Mouse (Mus musculus) bone marrow macrophage, adult 2 months (primary cell): Measurements from ENCODE around the gene Pld1. TPM values are rescaled to one million over a fixed set of nuclear protein-coding genes. Genes with fewer than 3 reads are reported as not detected.
"Not testable (repeated sequence)": the region's sequence is repeated elsewhere in the genome, so short reads cannot be mapped to it uniquely, and the experiment has no call there.

Experiments
- H3K27ac ChIP-seq: 2 replicates; pipeline ENCODE4 v1.5.1; 2012; ENCODE audit warnings: low read depth, low read length; ENCODE audit not compliant: insufficient read depth
- H3K4me1 ChIP-seq: 2 replicates; pipeline ENCODE4 v1.6.1; 2012; ENCODE audit warnings: low read length; ENCODE audit not compliant: control insufficient read depth, insufficient read depth
- H3K4me3 ChIP-seq: 2 replicates; pipeline ENCODE4 v1.5.1; 2012; ENCODE audit warnings: mild to moderate bottlenecking, low read length, moderate library complexity; ENCODE audit not compliant: insufficient read depth
- CTCF ChIP-seq: IDR thresholded peaks from 2 replicates; pipeline ENCODE4 v1.5.1; 2012; ENCODE audit warnings: low read depth, mild to moderate bottlenecking, low read length, moderate library complexity
- POLR2A ChIP-seq: IDR thresholded peaks from 2 replicates; pipeline ENCODE4 v1.6.1; 2012; ENCODE audit warnings: mild to moderate bottlenecking, low read depth, low read length, borderline replicate concordance
- polyA plus RNA-seq: library from polyadenylated mRNA; stranded (reverse); fragments of >200 nt; gene quantifications from 2 replicates; pipeline ENCODE4 v1.2.4, GENCODE M21; 2012; ENCODE audit not compliant: missing spikeins, insufficient read depth, insufficient read length

Pld1 gene
- polyA plus RNA-seq, 1 experiment, result 16.2 TPM

DNA sequence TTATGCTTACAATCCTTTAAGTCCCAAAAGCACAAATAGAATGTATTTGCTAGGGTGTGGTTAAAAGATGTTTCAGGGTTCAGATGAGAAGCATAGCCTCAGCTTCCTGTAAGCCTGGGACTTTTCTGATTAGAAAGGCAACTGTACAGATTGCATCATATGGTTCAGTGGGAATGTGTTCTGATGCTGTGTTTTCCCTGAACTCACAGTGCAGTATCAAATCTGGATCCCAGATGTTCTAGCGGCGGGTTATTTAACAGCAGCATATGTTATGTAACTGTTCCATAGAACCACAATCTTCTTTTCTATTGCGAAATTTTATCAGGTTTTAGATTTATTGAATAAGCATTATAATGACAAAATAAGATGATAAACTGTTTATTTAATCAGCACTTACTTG, 3.1 kb downstream of the Pld1 start:
- no peak for TF ChIP-seq CTCF
- no peak for TF ChIP-seq POLR2A
- Histone ChIP-seq H3K27ac (no peak overlapping the region), H3K4me3 (no peak overlapping the region), H3K4me1 (peaks cover 20% of the 10 kb centered on the region)

DNA sequence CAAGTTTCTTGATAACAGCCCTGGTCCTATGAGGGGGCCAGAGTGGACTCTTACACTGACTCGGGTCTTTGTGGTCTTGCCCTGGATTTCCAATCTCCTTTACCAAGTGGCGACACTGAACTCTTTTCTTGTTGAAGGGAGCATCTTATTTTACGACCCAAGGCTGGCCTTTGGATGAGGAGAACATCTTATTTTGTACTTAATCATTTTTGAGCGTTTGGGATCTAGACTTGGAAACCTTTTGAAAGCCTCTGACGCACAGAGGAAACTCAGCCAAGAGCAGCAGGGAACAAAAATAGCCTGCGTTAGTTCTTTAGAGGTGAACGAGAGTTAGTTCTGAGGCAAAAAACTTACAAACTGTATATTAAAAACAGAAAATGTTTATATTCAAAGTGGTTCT, 4.5 kb downstream of the Pld1 start:
- H3K4me3 ChIP-seq, result no peak overlapping the region

GRCm38 (mm10) chr3:27945397-27945796, 6.9 kb downstream of the Pld1 start:
- H3K4me3 ChIP-seq, H3K27ac ChIP-seq, H3K4me1 ChIP-seq: not testable (repeated sequence)

More for the DNA sequence above, 4.5 kb downstream of the Pld1 start:
- Histone ChIP-seq H3K4me1 (peaks cover 9% of the 10 kb centered on the region), H3K27ac (no peak overlapping the region)
- TF ChIP-seq CTCF, result no peak
- TF ChIP-seq POLR2A, result no peak

DNA sequence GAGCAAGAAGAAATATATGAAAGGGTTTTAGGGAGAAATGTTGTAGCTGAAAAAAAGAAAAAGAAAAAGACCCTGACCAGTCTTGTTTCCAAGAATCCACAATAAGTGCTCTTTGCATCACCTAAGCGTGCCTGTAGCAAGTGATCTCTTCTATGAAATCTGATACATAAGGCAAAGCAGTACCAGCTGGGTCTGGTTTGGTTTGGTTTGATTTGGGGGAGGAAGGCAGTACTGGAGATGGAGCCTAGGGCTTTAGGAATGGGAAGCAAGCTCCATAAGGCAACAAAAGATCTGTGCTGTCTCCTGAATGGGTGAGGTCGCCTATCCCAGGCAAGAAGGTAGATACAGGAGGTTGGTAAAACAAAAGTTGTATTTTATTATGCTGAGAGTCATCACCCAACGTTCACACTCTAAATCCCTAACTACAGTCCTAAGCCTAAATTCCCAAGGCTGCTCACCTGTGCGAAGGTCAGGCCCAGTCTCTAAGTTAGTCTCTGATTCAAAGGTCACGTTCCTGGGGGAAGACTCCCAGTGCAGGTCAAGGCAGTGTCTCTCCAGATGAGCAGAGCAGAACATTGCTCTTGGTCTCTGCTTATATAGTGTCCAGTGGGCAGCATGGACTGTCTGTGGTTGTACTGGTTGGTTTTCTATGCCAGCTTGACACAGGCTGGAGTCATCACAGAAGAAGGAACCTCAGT, 10.8 kb downstream of the Pld1 start:
- no peak overlapping the region for H3K4me3 ChIP-seq
- TF ChIP-seq POLR2A, result no peak
- no peak for TF ChIP-seq CTCF
- no peak overlapping the region for H3K27ac ChIP-seq
- no peaks in the 10 kb centered on the region for H3K4me1 ChIP-seq

GRCm38 (mm10) chr3:27949873-27950250, 11.4 kb downstream of the Pld1 start:
- H3K4me3 ChIP-seq, result no peak overlapping the region
- no peak for TF ChIP-seq POLR2A
- TF ChIP-seq CTCF, result no peak
- H3K27ac ChIP-seq, result no peak overlapping the region
- H3K4me1 ChIP-seq, result no peaks in the 10 kb centered on the region

DNA sequence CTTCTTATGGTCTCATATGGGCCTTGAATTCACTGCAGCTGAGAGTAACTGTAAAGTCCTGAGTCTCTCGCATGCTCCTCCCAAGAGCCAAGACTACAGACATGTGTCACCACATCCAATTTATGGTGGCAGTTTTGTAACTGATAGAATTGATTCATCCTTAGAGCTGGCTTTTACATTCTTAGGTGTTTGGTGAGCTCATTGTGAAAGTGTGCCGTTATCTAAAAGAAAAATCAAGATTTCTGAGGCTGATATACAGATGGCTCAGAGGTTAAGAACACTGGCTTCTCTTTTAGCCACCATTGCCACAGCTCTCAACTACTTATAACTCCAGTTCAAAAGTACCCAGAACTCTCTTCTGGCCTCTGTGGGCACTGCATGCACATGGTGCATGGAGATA, 12.2 kb downstream of the Pld1 start:
- TF ChIP-seq CTCF (no peak), POLR2A (no peak)
- H3K4me3 ChIP-seq, result no peak overlapping the region
- H3K4me1 ChIP-seq, result no peaks in the 10 kb centered on the region
- no peak overlapping the region for H3K27ac ChIP-seq

DNA sequence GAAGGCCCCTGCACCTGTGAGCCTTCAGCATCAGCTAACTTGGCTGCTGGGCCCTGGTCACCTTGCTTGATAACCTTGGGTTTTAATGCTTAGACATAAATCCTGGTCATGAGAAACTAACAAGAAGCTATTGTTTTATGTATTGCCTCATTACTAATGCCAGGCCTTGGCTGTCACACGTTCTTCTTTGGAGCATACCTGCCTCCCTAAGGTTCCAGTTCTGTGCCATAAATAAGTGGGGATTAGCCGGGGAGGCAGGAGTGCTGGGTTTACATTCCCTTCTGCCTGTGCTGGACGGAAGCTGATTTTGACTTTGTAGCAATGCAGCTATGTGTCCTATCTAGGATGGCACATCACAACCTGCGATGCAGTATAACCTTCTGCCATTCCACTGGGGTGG, 13.2 kb downstream of the Pld1 start:
- H3K27ac ChIP-seq, result no peak overlapping the region
- 0 out of 2 replicates have a peak, but pooled peaks cover 2% of the 10 kb centered on the region for H3K4me1 ChIP-seq
- no peak overlapping the region for H3K4me3 ChIP-seq
- TF ChIP-seq POLR2A (no peak), CTCF (no peak)

DNA sequence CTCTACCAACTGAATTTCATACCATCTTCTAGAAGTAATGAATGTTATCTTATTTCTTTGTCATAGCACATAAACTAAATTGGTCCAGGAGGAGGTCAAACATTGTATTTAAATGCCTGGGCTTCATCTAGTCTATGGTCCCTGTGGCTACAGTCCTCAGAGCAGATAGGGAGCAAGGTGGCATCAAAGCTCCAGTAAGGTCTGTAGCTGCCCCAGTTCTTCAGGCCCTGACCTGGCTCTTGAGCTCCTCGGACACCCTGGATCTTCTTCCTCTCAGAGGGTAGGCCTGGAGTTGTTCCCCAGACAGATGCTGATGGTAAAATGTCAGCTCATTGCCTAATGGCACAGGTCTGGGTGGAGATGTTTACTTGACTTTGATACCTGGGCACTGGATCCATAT, 17.5 kb downstream of the Pld1 start:
- TF ChIP-seq CTCF, result no peak
- TF ChIP-seq POLR2A, result no peak
- Histone ChIP-seq H3K27ac (no peak overlapping the region), H3K4me1 (peaks cover 3% of the 10 kb centered on the region; the same call in 1 of the 2 replicates), H3K4me3 (no peak overlapping the region)

- Histone ChIP-seq H3K27ac (no peak overlapping the region), H3K4me1 (peaks cover 8% of the 10 kb centered on the region), H3K4me3 (no peak overlapping the region)
- TF ChIP-seq POLR2A (no peak), CTCF (no peak)
Measured at GRCm38 (mm10) chr3:27959221-27959620, 20.7 kb downstream of the Pld1 start.

DNA sequence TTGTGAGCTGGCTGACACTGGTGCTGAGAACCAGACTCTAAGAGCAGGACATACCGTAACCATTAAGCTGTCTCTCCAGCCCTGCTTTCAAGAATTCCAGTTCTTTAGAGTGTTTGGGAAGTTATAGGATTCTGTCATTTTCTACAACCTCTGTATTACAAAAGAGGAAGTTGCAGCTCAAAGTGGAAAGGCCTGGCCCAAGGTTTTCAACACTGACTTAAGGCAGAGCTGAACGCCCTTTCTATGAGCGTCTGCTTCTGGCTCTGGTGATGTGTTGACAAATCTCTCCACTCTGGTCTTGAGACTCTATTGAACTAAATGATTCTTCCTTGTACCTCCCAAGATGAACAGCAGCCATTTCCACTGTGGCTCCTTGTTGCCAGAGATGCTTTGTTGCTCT, 22.7 kb downstream of the Pld1 start:
- no peak overlapping the region for H3K4me3 ChIP-seq
- H3K27ac ChIP-seq, result no peak overlapping the region
- peaks cover 8% of the 10 kb centered on the region for H3K4me1 ChIP-seq
- TF ChIP-seq POLR2A (no peak), CTCF (no peak)

GRCm38 (mm10) chr3:27963795-27964201, 25.3 kb downstream of the Pld1 start:
- H3K27ac ChIP-seq, result no peak overlapping the region
- H3K4me3 ChIP-seq, result no peak overlapping the region
- no peak for TF ChIP-seq POLR2A
- TF ChIP-seq CTCF, result no peak
- peaks cover 6% of the 10 kb centered on the region for H3K4me1 ChIP-seq
